Mouse (Mus musculus) liver, embryonic 16.5 days (tissue): Measurements from ENCODE around the gene Tbc1d24. TPM values are rescaled to one million over a fixed set of nuclear protein-coding genes. Genes with fewer than 3 reads are reported as not detected.
A peak's percentile ranks its signal among the peaks of the same experiment; 100 is the strongest.

ENCODE experiments used
- ATAC-seq: fragments of 200-750 bp; cut with Nextera tagmentation; 2 replicates; pipeline ENCODE4 v1.8.0; 2017; ENCODE audit warnings: low read depth, mild to moderate bottlenecking, moderate number of reproducible peaks, moderate library complexity
- H3K27ac ChIP-seq: fragments of 300-500 bp; sonication (generic); 2 replicates; pipeline ENCODE4 v1.5.1; 2014; ENCODE audit warnings: mild to moderate bottlenecking, low read length
- H3K27me3 ChIP-seq: fragments of 300-500 bp; sonication (generic); 2 replicates; pipeline ENCODE4 v1.6.1; 2014; ENCODE audit warnings: low read depth, low read length, mixed read lengths; ENCODE audit not compliant: control insufficient read depth, insufficient read depth
- H3K36me3 ChIP-seq: fragments of 300-500 bp; sonication (generic); 2 replicates; pipeline ENCODE4 v1.6.1; 2014; ENCODE audit warnings: mild to moderate bottlenecking; ENCODE audit not compliant: control insufficient read depth, insufficient read depth
- H3K4me1 ChIP-seq: fragments of 300-500 bp; sonication (generic); 2 replicates; pipeline ENCODE4 v1.6.1; 2014; ENCODE audit warnings: low read depth, low read length, mixed read lengths; ENCODE audit not compliant: control insufficient read depth
- H3K4me2 ChIP-seq: fragments of 300-500 bp; sonication (generic); 2 replicates; pipeline ENCODE4 v1.6.1; 2014; ENCODE audit warnings: low read depth, low read length, mixed read lengths
- H3K4me3 ChIP-seq: fragments of 300-500 bp; sonication (generic); 2 replicates; pipeline ENCODE4 v1.5.1; 2014; ENCODE audit warnings: low read depth, mild to moderate bottlenecking, low read length
- H3K9ac ChIP-seq: fragments of 300-500 bp; sonication (generic); 2 replicates; pipeline ENCODE4 v1.6.1; 2014; ENCODE audit warnings: low read depth, low read length
- H3K9me3 ChIP-seq: fragments of 300-500 bp; sonication (generic); replicated peaks from 2 replicates; pipeline ENCODE4 v1.6.1; 2016; ENCODE audit warnings: low read length; ENCODE audit not compliant: control insufficient read depth
- WGBS: fragments of 180-500 bp; shearing (Covaris S2); extraction: QIAGEN DNeasy Blood & Tissue Kit; methylation state at CpG from one replicate; pipeline ENCODE4 v1.1.7; 2014; ENCODE audit not compliant: insufficient replicate concordance; 5-methylcytosine and 5-hydroxymethylcytosine counted together
- polyA plus RNA-seq: library from polyadenylated mRNA; unstranded; fragments of >200 nt; fragmentation: Nextera tagmentation; extraction: Ambion mirVana; gene quantifications from 2 replicates; pipeline ENCODE4 v1.2.1, GENCODE M21; 2015

Gene Tbc1d24
- polyA plus RNA-seq, 1 experiment from 2014 or later, result 7.4 TPM

DNA sequence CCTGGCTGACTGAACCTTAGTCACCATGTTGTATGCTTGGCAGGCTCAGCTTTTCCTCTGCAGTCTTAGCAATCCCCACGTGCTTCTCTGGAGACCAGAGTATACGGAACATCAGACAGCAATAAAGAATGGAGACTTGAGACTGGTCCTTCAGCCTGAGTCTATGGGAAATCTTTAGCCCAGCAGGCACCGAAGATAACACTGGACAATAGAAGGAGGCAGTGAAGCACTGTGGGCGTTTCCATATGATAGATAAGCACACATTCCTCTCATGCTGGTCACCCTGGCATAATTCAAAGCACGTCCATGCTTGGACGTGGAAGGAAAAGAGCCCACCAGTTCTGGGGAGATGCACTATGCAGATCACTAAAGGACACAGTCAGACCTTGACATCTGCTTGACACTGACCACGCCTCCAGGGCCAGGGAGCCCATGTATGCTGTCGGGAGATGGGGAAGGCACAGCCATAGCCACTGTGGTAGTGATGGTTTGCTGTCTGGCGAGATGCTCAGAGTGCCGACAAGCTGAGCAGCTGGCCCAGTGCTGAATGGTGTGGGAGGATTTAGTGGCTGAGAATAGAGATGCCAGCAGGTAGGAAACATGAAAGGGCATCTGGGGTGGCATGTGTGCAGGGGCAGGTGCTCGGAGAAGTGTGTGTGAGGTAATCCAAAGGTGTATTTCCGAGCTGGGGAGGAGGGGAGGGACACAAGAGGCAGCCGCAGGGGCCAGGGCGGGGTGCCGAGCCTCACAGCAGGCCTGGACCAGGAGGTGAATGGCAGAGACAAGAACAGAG, 8.1 kb downstream of the Tbc1d24 start:
- H3K27ac ChIP-seq, result no peak overlapping the region
- no peaks in the 10 kb centered on the region for H3K9me3 ChIP-seq
- H3K36me3 ChIP-seq, result no peaks in the 10 kb centered on the region
- ATAC-seq, result peak; percentile 28; the same call in 1 of the 2 replicates
- no peak overlapping the region for H3K4me3 ChIP-seq
- H3K4me2 ChIP-seq, result no peak overlapping the region
- no peak overlapping the region for H3K9ac ChIP-seq
- 46% methylated on average over 15 of the region's 15 CpGs for WGBS
- H3K4me1 ChIP-seq, result peaks cover 97% of the 10 kb centered on the region
- no peaks in the 10 kb centered on the region for H3K27me3 ChIP-seq

DNA sequence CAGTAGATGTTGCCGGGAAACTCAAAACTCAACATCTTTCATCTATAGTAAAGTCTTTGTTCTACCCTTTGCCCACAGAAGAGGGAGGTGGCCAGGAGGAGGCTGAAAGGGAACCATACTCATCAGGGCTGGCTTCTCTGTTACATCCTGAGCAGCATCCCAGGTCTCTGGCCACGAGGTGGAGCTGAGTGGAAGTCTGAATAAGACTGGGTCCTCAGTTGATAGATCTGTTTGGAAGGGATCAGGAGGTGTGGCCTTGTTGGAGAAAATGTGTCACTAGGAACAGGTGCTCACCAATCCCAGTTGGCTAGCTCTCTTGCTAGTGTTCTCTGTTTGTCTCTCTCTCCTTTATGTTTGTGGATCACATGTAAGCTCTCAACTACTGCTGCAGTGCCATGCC, 10.0 kb downstream of the Tbc1d24 start:
- no peaks in the 10 kb centered on the region for H3K36me3 ChIP-seq
- no peaks in the 10 kb centered on the region for H3K27me3 ChIP-seq
- peaks cover 86% of the 10 kb centered on the region for H3K4me1 ChIP-seq
- H3K27ac ChIP-seq, result no peak overlapping the region
- no peak overlapping the region for H3K4me3 ChIP-seq
- no peak overlapping the region for H3K4me2 ChIP-seq
- no peak overlapping the region for H3K9ac ChIP-seq
- ATAC-seq, result no peak
- WGBS, result 71% methylated on average over 2 of the region's 2 CpGs
- H3K9me3 ChIP-seq, result no peaks in the 10 kb centered on the region

DNA sequence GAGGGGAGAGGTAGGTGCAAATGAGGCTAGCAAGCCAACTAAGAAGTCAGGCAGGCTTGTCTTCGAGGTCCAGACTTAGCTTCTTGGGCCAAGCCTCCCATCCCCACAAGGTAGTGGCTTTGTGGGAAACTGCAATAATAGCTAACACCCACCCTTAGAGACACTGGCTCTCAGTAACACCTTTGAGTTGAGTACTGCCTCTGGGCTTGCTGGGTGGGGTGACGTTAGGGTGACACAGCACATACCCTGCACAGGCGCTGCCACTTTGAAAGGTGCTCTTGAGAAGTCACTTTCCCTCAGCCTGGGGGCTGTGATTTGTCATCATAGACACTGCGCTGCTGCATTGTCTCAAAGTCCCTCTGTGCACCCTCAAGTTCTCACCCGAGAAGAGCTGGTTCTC, 11.6 kb downstream of the Tbc1d24 start:
- Histone ChIP-seq H3K36me3 (peaks cover 3% of the 10 kb centered on the region; the same call in 1 of the 2 replicates), H3K9ac (peak overlapping the region; percentile 40), H3K27me3 (no peaks in the 10 kb centered on the region), H3K27ac (peak overlapping the region; percentile 60), H3K4me3 (no peak overlapping the region), H3K4me1 (peaks cover 70% of the 10 kb centered on the region), H3K4me2 (peak overlapping the region; percentile 33), H3K9me3 (no peaks in the 10 kb centered on the region)
- 60% methylated on average over 5 of the region's 5 CpGs for WGBS
- peak; percentile 74 for ATAC-seq

DNA sequence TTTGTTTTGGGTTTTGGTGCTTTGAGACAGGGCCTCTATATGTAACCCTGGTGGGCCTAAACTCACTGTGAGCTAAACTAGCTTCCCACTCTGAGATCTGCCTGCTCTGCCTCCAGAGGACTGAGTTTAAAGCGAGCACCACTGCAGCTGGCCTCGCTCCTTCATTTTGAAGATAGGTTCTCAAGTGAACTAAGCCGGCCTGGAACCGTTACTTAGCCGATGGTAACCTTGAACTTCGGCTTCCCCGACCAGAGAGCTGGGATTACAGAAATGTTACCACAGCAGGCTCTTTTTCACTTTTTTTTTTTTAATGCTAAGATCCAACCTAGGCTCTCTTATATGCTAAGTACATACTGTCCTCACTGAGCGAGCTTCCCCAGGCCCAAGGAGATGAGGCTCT, 12.1 kb downstream of the Tbc1d24 start:
- Histone ChIP-seq H3K9ac (peak overlapping the region; percentile 40), H3K4me2 (no peak overlapping the region), H3K4me1 (peaks cover 65% of the 10 kb centered on the region), H3K36me3 (peaks cover 5% of the 10 kb centered on the region; the same call in 1 of the 2 replicates), H3K27me3 (no peaks in the 10 kb centered on the region), H3K27ac (peak overlapping the region; percentile 60), H3K4me3 (no peak overlapping the region), H3K9me3 (no peaks in the 10 kb centered on the region)
- WGBS, result 82% methylated on average over 8 of the region's 8 CpGs
- no peak for ATAC-seq

DNA sequence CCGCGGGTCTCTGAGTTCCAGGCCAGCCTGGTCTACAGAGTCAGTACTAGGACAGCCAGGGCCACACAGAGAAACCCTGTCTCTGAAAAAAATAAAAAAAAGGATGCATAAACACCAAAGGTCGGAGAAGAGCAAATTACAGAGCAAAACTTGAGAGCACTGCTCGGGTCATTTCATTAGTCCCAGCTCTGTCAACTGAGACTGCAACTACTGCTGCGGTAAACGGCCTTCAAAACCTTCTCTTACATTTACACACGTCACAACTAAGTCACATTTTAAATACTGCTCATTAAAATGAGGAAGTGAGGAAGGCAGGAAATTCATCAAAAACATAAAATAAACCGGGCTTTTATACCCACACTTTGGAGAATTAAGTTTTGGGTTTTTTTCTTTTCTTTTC, 12.5 kb downstream of the Tbc1d24 start:
- WGBS, result 49% methylated on average over 8 of the region's 8 CpGs
- peaks cover 7% of the 10 kb centered on the region for H3K36me3 ChIP-seq
- no peak overlapping the region for H3K9ac ChIP-seq
- H3K4me1 ChIP-seq, result peaks cover 61% of the 10 kb centered on the region
- 0 out of 2 replicates have a peak overlapping the region, but pooled peaks have one; percentile 60 for H3K27ac ChIP-seq
- no peak for ATAC-seq
- no peak overlapping the region for H3K4me2 ChIP-seq
- no peaks in the 10 kb centered on the region for H3K9me3 ChIP-seq
- H3K4me3 ChIP-seq, result no peak overlapping the region
- no peaks in the 10 kb centered on the region for H3K27me3 ChIP-seq

DNA sequence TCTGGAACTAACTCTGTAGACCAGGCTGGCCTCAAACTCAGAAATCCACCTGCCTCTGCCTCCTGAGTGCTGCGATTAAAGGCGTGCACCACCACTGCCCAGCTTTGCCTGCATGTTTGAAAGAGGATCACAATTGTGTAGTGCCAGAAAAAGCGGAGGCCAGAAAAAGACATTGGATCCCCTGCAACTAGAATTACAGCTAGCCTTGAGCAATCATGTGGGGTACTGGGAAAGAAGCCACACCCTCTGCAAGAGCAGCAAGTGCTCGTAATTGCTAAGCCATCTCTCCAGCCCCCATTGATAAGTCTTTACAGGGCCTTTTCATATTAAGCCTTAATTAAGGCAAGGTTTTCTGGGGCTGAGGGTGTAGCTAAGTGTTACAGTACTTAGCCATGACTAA, 13.9 kb downstream of the Tbc1d24 start:
- no peak overlapping the region for H3K9ac ChIP-seq
- no peaks in the 10 kb centered on the region for H3K27me3 ChIP-seq
- peaks cover 9% of the 10 kb centered on the region for H3K36me3 ChIP-seq
- no peak for ATAC-seq
- H3K9me3 ChIP-seq, result no peaks in the 10 kb centered on the region
- no peak overlapping the region; the same call in 1 of the 2 replicates for H3K4me2 ChIP-seq
- 73% methylated on average over 4 of the region's 4 CpGs for WGBS
- peaks cover 47% of the 10 kb centered on the region for H3K4me1 ChIP-seq
- no peak overlapping the region for H3K27ac ChIP-seq
- H3K4me3 ChIP-seq, result no peak overlapping the region

DNA sequence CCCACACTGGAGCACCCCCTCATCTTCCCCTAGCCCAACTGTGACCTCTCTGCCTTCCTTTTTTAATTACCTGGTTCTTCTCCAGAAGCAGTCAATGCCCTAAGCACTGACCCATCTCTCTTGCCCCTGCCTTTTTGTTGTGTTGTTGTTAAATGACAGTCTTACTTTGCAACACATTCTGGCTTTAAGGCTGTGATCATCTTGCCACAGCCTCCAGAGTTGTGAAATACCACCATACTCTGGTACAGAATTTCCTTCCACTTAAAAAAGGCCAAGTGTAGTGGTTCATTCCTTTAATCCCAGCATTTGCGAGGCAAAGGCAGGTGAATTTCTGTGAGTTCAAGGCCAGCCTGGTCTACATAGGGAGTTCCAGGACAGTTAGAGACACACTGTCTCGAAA, 14.4 kb downstream of the Tbc1d24 start:
- Histone ChIP-seq H3K27ac (no peak overlapping the region), H3K9ac (no peak overlapping the region), H3K4me1 (peaks cover 42% of the 10 kb centered on the region), H3K36me3 (peaks cover 11% of the 10 kb centered on the region), H3K4me3 (no peak overlapping the region), H3K9me3 (no peaks in the 10 kb centered on the region), H3K27me3 (no peaks in the 10 kb centered on the region), H3K4me2 (no peak overlapping the region)
- no peak for ATAC-seq
- 65% methylated on average over 2 of the region's 2 CpGs for WGBS

DNA sequence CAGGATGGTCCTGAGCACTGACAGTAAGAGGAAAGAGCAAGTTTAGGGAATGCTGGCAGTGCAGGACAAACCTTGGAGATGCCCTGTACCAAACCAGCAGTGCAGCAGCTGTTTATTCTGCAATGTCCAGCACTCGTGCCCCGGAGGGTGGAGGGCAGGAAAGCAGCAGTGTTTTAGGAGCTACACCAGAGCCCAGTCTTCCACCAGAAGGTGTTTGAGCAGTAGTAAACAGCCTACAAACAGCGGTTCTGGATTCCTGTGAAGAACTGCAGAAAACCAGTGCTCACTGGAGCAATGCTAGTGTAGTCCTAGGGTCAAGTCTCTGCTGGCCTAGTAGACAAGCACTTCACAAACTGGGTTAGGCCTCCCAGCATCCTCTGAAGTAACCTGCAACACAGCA, 31.1 kb downstream of the Tbc1d24 start:
- 67% methylated on average over 3 of the region's 3 CpGs for WGBS
- H3K9me3 ChIP-seq, result no peaks in the 10 kb centered on the region
- no peaks in the 10 kb centered on the region for H3K27me3 ChIP-seq
- no peak overlapping the region for H3K27ac ChIP-seq
- no peaks in the 10 kb centered on the region for H3K36me3 ChIP-seq
- no peak for ATAC-seq
- peaks cover 9% of the 10 kb centered on the region for H3K4me1 ChIP-seq
- no peak overlapping the region for H3K4me3 ChIP-seq
- H3K9ac ChIP-seq, result peak overlapping the region; percentile 39; the same call in 1 of the 2 replicates
- H3K4me2 ChIP-seq, result no peak overlapping the region

DNA sequence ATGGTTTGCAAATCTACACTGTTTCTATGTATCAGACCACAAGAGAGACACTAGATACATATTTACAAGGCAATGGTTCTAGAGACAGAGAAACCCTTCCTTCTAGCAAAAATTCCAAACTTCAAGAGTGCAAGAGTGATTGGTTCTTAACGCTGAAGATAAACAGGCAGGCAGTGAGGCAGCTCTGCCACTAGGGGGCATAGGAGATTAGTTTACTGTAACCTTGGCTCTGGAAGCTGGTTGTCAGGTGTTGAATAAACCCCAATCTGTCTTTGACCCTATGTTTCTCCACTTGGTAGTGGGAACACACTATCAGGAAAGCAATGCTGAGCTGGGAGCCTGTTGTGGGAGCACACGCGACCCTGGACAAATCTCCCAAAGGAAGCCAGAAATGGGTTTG, 31.9 kb downstream of the Tbc1d24 start:
- H3K4me2 ChIP-seq, result no peak overlapping the region
- H3K9me3 ChIP-seq, result no peaks in the 10 kb centered on the region
- peaks cover 10% of the 10 kb centered on the region for H3K4me1 ChIP-seq
- H3K9ac ChIP-seq, result no peak overlapping the region
- no peak overlapping the region for H3K27ac ChIP-seq
- H3K4me3 ChIP-seq, result no peak overlapping the region
- H3K36me3 ChIP-seq, result no peaks in the 10 kb centered on the region
- no peak for ATAC-seq
- 1% methylated on average over 3 of the region's 3 CpGs for WGBS
- H3K27me3 ChIP-seq, result no peaks in the 10 kb centered on the region
